Mouse (Mus musculus) liver, postnatal 0 days (tissue): ENCODE measurements around the gene Psmc3ip.
A peak's percentile ranks its signal among the peaks of the same experiment; 100 is the strongest.

Experiments used
- CTCF ChIP-seq: sonication (generic); IDR thresholded peaks from 2 replicates; pipeline ENCODE4 v1.5.1; 2016; ENCODE audit warnings: antibody characterized with exemption, low read depth
- EP300 ChIP-seq: IDR thresholded peaks from 2 replicates; pipeline ENCODE4 v1.6.1; 2016; ENCODE audit warnings: antibody characterized with exemption, low read depth, mild to moderate bottlenecking

DNA sequence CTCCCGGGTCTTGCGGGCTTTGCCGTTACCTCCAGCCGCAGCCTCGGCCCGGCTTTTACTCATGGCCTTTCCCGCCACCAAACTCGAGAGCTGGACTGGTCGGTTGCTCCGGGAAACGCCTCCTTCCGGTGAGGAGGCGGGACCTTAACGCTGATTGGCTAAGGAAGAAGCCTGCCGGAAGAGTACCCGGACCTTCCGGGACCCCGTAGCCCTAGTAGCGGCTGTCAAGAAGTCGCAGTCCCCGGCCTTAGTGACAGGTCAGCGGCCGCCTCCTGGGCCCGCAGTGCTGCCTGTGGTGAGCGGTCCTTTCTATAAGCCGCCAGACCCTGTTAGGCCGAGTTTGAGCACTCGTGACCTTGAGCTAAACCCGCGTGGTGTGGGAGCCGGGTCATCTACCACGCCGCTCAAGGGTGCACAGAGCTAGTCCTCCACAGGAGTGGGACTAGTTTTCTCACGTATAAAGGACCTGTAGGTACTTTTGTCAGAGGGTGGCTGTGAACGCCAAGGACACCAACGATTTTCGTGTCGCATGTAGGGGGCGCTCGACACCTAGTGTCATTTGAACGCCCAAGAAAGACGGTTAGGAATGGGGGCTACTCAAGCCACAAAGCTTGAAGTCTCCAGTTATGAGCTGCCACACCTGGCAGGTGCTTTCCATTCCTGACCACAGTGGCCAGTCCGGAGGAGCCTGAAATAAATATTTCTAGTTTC is at the start of gene Psmc3ip:
- TF ChIP-seq CTCF, result peak; percentile 89
- peak; percentile 24; the same call in 1 of the 2 replicates for TF ChIP-seq EP300
